Mouse (Mus musculus): Measurements from ENCODE around the gene Olfr805. TPM values are rescaled to one million over a fixed set of nuclear protein-coding genes. Genes with fewer than 3 reads are reported as not detected.

The Olfr805 gene
- total RNA-seq (2023), result not detected

DNA sequence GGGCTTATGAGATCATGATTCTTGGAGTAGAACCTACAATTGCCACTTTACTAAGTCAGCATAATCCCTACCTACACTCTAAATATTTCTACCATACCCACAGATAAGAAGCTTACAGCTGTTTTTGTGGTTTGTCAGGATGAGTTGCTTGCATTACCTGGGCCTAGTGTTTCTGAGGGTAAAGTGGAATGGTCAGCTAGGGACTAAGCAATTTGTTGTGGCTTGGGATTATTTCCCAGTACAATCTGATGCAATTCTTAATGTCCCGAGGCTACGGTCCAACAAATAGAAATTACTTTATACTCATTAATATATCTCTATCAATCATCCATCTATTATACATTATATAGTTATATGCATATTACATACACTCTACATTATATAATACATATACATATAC lies at the start of gene Olfr805:
Gene Olfr805 (minus strand): TSS at position 101 of the 400 bp plus-strand sequence.

GRCm38 (mm10) chr10:129774338-129774737 lies 45.2 kb upstream of the Olfr805 start, which contains the start of gene Olfr809:
Olfr809 (plus strand) TSS chr10:129774638.

GRCm38 (mm10) chr10:129765182-129765581 lies 36.0 kb upstream of the Olfr805 start, which contains the start of gene Olfr808:
Olfr808 (plus strand) TSS chr10:129765482.

GRCm38 (mm10) chr10:129757693-129758092 lies 28.5 kb upstream of the Olfr805 start, which contains the start of gene Olfr807:
Olfr807 (minus strand) TSS chr10:129757793.

DNA sequence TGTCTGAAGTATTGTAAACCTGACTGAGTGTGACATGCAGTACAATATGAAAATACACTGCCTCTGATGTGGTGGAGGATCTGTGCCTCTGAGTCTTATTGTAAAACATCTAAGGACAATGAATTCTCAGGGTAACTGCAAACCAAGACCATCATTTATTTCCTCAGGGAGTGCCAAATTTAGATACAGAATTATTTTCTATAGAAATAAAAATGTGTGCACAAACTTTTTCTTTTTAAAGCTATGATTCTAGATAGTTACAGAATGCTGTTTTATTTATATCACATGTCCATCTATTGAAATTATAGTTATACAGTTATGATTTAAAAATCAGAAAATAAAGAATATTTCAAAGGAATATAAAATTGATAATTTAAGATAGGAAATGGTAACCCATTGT lies 12.6 kb upstream of the Olfr805 start, which contains the start of gene Olfr806:
Gene Olfr806 (minus strand): TSS at position 101 of the 400 bp plus-strand sequence.

GRCm38 (mm10) chr10:129702910-129703309 lies 26.3 kb downstream of the Olfr805 start, which contains the start of gene Olfr804:
Olfr804 (plus strand) TSS chr10:129703210.

DNA sequence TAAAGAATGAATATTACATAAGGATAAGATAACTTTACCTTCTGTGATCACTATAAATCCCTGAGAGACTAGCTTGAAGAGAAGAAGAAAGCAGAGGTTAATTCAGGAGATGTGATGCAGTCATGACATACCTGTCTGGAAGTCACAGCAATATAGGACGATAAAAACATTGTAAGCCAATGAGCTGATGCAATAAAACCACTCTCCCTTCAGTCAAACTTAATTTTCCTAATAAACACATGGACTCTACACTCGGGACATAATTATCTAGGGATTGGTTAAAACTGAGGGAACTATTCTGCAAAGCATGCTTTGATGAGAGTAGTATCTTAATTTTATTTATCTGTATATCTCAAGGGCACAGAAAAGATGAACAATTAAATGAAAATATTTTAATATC lies 35.0 kb downstream of the Olfr805 start, which contains the start of gene Olfr803:
Gene Olfr803 (minus strand): TSS at position 101 of the 400 bp plus-strand sequence.

DNA sequence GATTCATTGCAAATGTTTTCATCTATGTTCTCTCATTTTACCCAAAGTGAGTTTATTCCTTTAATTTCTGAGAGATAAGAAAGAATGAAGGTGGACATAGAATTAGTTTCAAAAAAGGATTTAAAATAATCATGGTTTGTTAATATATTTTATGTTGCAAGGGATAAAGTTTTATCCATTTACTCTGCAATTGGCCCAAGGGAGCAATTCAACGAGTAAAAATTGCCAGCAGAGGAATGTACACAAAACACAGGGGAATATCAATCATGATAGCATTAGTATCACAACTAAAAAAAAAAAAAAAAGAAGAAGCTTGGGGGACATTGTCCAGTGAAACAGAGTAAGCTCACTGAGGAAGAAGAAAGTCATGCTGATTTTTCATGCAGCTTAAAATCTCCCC lies 41.1 kb downstream of the Olfr805 start, which contains the start of gene Olfr802:
Gene Olfr802 (minus strand): TSS at position 101 of the 400 bp plus-strand sequence.

GRCm38 (mm10) chr10:129673765-129674164 lies 55.4 kb downstream of the Olfr805 start, which contains the start of gene Olfr801:
Olfr801 (minus strand) TSS chr10:129673865.

Other genes starting within 250 kb of the Olfr805 start
- not detected for gene Olfr789, start 244.6 kb downstream of the Olfr805 start, total RNA-seq (2023)
- not detected for gene Olfr790, start 230.9 kb downstream of the Olfr805 start, total RNA-seq (2023)
- not detected for gene Olfr791, start 207.6 kb downstream of the Olfr805 start, total RNA-seq (2023)
- gene Olfr792, start 190.2 kb downstream of the Olfr805 start, total RNA-seq (2023), result not detected
- gene Olfr794, start 161.7 kb downstream of the Olfr805 start, total RNA-seq (2023), result not detected
- not detected for gene Olfr796, start 116.8 kb downstream of the Olfr805 start, total RNA-seq (2023)
- not detected for gene Olfr798, start 101.4 kb downstream of the Olfr805 start, total RNA-seq (2023)
- not detected for gene Olfr799, start 91.9 kb downstream of the Olfr805 start, total RNA-seq (2023)
- gene Olfr800, start 71.7 kb downstream of the Olfr805 start, total RNA-seq (2023), result not detected
- gene Olfr801, start 55.5 kb downstream of the Olfr805 start, total RNA-seq (2023), result not detected
- gene Olfr802, start 41.2 kb downstream of the Olfr805 start, total RNA-seq (2023), result not detected
- gene Olfr803, start 35.1 kb downstream of the Olfr805 start, total RNA-seq (2023), result not detected
- not detected for gene Olfr804, start 26.2 kb downstream of the Olfr805 start, total RNA-seq (2023)
- not detected for gene Olfr806, start 12.5 kb upstream of the Olfr805 start, total RNA-seq (2023)
- not detected for gene Olfr807, start 28.4 kb upstream of the Olfr805 start, total RNA-seq (2023)
- not detected for gene Olfr808, start 36.1 kb upstream of the Olfr805 start, total RNA-seq (2023)
- not detected for gene Olfr809, start 45.3 kb upstream of the Olfr805 start, total RNA-seq (2023)
- not detected for gene Olfr810, start 65.5 kb upstream of the Olfr805 start, total RNA-seq (2023)
- gene Olfr811, start 75.0 kb upstream of the Olfr805 start, total RNA-seq (2023), result not detected
- not detected for gene Olfr812, start 116.7 kb upstream of the Olfr805 start, total RNA-seq (2023)
- gene Olfr813, start 126.0 kb upstream of the Olfr805 start, total RNA-seq (2023), result not detected
- not detected for gene Olfr814, start 150.5 kb upstream of the Olfr805 start, total RNA-seq (2023)
- not detected for gene Olfr815, start 176.5 kb upstream of the Olfr805 start, total RNA-seq (2023)
- not detected for gene Olfr816, start 186.2 kb upstream of the Olfr805 start, total RNA-seq (2023)
- not detected for gene Olfr818, start 219.7 kb upstream of the Olfr805 start, total RNA-seq (2023)
- not detected for gene Olfr819, start 237.9 kb upstream of the Olfr805 start, total RNA-seq (2023)
- gene Olfr247, start 246.8 kb upstream of the Olfr805 start, total RNA-seq (2023), result not detected

Measured in neutrophil, adult 83 days (primary cell).